Mouse (Mus musculus) heart, postnatal 0 days (tissue): ENCODE measurements around the gene Ccdc126. TPM values are rescaled to one million over a fixed set of nuclear protein-coding genes. Genes with fewer than 3 reads are reported as not detected.

Experiments
- ATAC-seq: fragments of 200-750 bp; cut with Nextera tagmentation; 2 replicates; pipeline ENCODE4 v1.8.0; 2017; ENCODE audit warnings: low read depth, moderate number of reproducible peaks, moderate library complexity; ENCODE audit not compliant: insufficient read depth
- DNase-seq: peaks from one replicate; pipeline ENCODE4 v3.0.0-alpha.2; 2016; ENCODE audit warnings: low spot score
- H3K27ac ChIP-seq: fragments of 300-500 bp; sonication (generic); 2 replicates; pipeline ENCODE4 v1.5.1; 2014; ENCODE audit warnings: low read depth, mild to moderate bottlenecking
- H3K27me3 ChIP-seq: fragments of 300-500 bp; sonication (generic); 2 replicates; pipeline ENCODE4 v1.6.1; 2014; ENCODE audit warnings: low read length, mixed read lengths; ENCODE audit not compliant: control insufficient read depth, insufficient read depth
- H3K36me3 ChIP-seq: fragments of 300-500 bp; sonication (generic); replicated peaks from 2 replicates; pipeline ENCODE4 v1.6.1; 2014; ENCODE audit warnings: low read length, mixed read lengths; ENCODE audit not compliant: control insufficient read depth, insufficient read depth
- H3K4me1 ChIP-seq: fragments of 300-500 bp; sonication (generic); 2 replicates; pipeline ENCODE4 v1.6.1; 2014; ENCODE audit warnings: antibody characterized with exemption; ENCODE audit not compliant: control insufficient read depth, insufficient read depth
- H3K4me2 ChIP-seq: fragments of 300-500 bp; sonication (generic); 2 replicates; pipeline ENCODE4 v1.6.1; 2014; ENCODE audit warnings: low read depth, mild to moderate bottlenecking, low read length, moderate library complexity
- H3K4me3 ChIP-seq: fragments of 300-500 bp; sonication (generic); 2 replicates; pipeline ENCODE4 v1.5.1; 2014; ENCODE audit warnings: low read depth, low read length
- H3K9ac ChIP-seq: fragments of 300-500 bp; sonication (generic); replicated peaks from 2 replicates; pipeline ENCODE4 v1.6.1; 2014; ENCODE audit warnings: low read depth, low read length, mixed read lengths
- H3K9me3 ChIP-seq: fragments of 300-500 bp; sonication (generic); replicated peaks from 2 replicates; pipeline ENCODE4 v1.6.1; 2016; ENCODE audit warnings: low read length; ENCODE audit not compliant: control insufficient read depth
- CTCF ChIP-seq: IDR thresholded peaks from 2 replicates; pipeline ENCODE4 v1.5.1; 2016; ENCODE audit warnings: antibody characterized with exemption, control low read depth, low read depth
- EP300 ChIP-seq: IDR thresholded peaks from 2 replicates; pipeline ENCODE4 v1.6.1; 2016; ENCODE audit warnings: antibody characterized with exemption, low read depth
- WGBS: fragments of 180-500 bp; shearing (Covaris S2); extraction: QIAGEN DNeasy Blood & Tissue Kit; methylation state at CpG from one replicate; pipeline ENCODE4 v1.1.7; 2014; 5-methylcytosine and 5-hydroxymethylcytosine counted together
- polyA plus RNA-seq: library from polyadenylated mRNA; unstranded; fragments of >200 nt; fragmentation: Nextera tagmentation; extraction: Ambion mirVana; gene quantifications from 2 replicates; pipeline ENCODE4 v1.2.1, GENCODE M21; 2015
- total RNA-seq: library from RNA; depleted of rRNA; stranded (reverse); fragments of >200 nt; gene quantifications from 2 replicates; pipeline ENCODE4 v1.2.3, GENCODE M21; 2014; ENCODE audit warnings: low replicate concordance

The Ccdc126 gene
- total and polyA plus RNA-seq, 2 experiments from 2014 or later: 6.9 to 8.3 TPM

DNA sequence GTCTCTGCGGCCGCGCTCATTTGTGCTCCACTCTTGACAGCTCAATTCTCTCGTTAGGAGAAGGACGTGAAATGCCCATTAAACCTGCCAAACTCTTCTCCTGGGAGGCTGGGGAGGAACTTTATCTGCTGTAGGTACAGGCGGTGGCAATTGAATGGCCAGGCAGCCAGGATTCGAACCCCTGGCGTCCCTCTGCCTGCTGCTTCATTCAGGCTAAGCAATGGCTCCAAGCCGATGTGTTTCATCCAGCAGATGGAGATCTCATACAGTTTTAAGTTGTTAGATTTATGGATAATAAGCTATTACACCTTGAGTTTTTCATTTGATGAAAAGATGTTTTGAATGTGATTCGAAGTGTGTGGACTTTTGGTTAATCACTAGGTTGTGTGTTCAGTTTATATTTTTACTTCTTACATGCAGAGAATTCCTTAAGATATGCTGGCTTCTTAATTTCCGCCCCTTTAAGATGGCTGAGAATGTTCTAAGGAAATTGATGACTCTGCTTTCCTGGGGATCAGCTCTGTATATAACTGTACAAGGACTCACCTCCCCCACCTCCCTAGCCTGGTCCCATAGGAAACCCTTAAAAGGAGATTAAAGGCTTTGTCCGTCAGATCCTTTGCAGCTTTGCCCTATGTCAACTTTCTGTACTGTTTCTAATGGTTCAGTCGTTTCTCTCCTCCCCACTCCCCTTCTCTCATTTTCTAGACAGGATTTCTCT lies 681 bp downstream of the Ccdc126 start:
- DNase-seq (peak; percentile 20), ATAC-seq (no peak)
- Histone ChIP-seq H3K4me2 (peak overlapping the region; percentile 63), H3K27me3 (no peaks in the 10 kb centered on the region), H3K4me3 (peak overlapping the region; percentile 70), H3K9me3 (no peaks in the 10 kb centered on the region), H3K36me3 (no peaks in the 10 kb centered on the region), H3K9ac (peak overlapping the region; percentile 66), H3K4me1 (no peaks in the 10 kb centered on the region; the same call in 1 of the 2 replicates), H3K27ac (peak overlapping the region; percentile 84)
- 13% methylated on average over 13 of the region's 13 CpGs for WGBS
- TF ChIP-seq EP300: no peak
- TF ChIP-seq CTCF: no peak

- H3K27me3 ChIP-seq: no peaks in the 10 kb centered on the region
- H3K4me1 ChIP-seq: no peaks in the 10 kb centered on the region; the same call in 1 of the 2 replicates
- H3K36me3 ChIP-seq: no peaks in the 10 kb centered on the region
- no peak overlapping the region for H3K4me2 ChIP-seq
- ATAC-seq (no peak), DNase-seq (no peak)
- no peak overlapping the region for H3K9ac ChIP-seq
- no peak overlapping the region for H3K27ac ChIP-seq
- H3K9me3 ChIP-seq: no peaks in the 10 kb centered on the region
- TF ChIP-seq EP300 (no peak), CTCF (no peak)
- 76% methylated on average over 3 of the region's 3 CpGs for WGBS
- H3K4me3 ChIP-seq: no peak overlapping the region
Observed at GRCm38 (mm10) chr6:49321341-49321740, 2.3 kb downstream of the Ccdc126 start.

DNA sequence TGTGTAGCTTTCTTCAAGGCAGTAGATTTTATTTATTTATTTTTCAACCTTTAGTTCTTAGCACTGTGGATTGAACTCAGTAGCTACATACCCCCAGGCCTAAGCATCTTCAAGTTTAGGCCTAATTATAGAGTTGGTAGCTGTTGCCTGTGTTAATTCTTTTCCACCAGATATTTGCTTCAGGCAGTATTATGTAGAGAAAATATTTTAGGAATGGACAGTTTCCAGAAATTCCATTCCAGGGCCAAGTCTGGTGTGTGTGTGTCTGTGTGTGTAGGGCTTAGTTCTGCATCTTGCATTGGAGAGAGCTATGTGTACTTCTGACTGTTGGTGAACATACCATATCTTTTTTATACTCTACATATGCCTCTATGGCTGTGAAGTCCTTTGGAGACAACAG lies 3.0 kb downstream of the Ccdc126 start:
- no peaks in the 10 kb centered on the region; the same call in 1 of the 2 replicates for H3K4me1 ChIP-seq
- TF ChIP-seq EP300 (no peak), CTCF (no peak)
- no peak for ATAC-seq
- DNase-seq: no peak
- H3K36me3 ChIP-seq: no peaks in the 10 kb centered on the region
- no peaks in the 10 kb centered on the region for H3K27me3 ChIP-seq
- no peak overlapping the region for H3K4me2 ChIP-seq
- no peaks in the 10 kb centered on the region for H3K9me3 ChIP-seq
- H3K4me3 ChIP-seq: no peak overlapping the region
- no peak overlapping the region for H3K9ac ChIP-seq
- H3K27ac ChIP-seq: no peak overlapping the region

- Histone ChIP-seq H3K4me3 (no peak overlapping the region), H3K27ac (no peak overlapping the region), H3K9ac (no peak overlapping the region), H3K4me2 (no peak overlapping the region), H3K27me3 (no peaks in the 10 kb centered on the region), H3K9me3 (no peaks in the 10 kb centered on the region), H3K4me1 (no peaks in the 10 kb centered on the region; the same call in 1 of the 2 replicates), H3K36me3 (no peaks in the 10 kb centered on the region)
- no peak for ATAC-seq
- 47% methylated on average over 2 of the region's 2 CpGs for WGBS
- DNase-seq: no peak
- TF ChIP-seq EP300: no peak
- no peak for TF ChIP-seq CTCF
Observed at GRCm38 (mm10) chr6:49322986-49323385, 3.9 kb downstream of the Ccdc126 start.

DNA sequence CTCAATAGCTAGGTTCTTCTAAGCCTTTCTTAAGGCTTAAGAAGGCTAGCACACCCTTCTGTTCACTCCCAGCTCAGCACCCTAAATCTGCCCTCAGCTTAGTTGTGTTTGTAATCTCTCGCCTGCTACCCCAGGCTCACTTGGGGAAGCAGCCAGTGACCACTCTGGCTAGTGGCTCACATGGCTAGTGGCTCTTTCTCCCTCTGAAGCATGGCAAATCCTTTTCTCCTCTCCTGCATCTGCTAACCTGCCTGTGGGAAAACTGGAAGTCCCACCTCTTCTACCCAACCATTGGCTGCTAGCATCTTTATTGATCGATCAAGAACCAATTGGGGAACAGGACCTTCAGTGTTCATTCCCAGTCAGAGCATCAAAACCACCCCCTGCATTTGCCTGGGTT lies 5.5 kb downstream of the Ccdc126 start:
- no peak overlapping the region for H3K9ac ChIP-seq
- 71% methylated on average over 2 of the region's 2 CpGs for WGBS
- no peak overlapping the region for H3K27ac ChIP-seq
- TF ChIP-seq EP300: no peak
- no peak for TF ChIP-seq CTCF
- H3K4me2 ChIP-seq: no peak overlapping the region
- no peaks in the 10 kb centered on the region for H3K27me3 ChIP-seq
- no peak for ATAC-seq
- H3K9me3 ChIP-seq: no peaks in the 10 kb centered on the region
- DNase-seq: no peak
- no peaks in the 10 kb centered on the region; the same call in 1 of the 2 replicates for H3K4me1 ChIP-seq
- no peaks in the 10 kb centered on the region for H3K36me3 ChIP-seq
- H3K4me3 ChIP-seq: no peak overlapping the region

- no peaks in the 10 kb centered on the region for H3K9me3 ChIP-seq
- no peaks in the 10 kb centered on the region; the same call in 1 of the 2 replicates for H3K4me1 ChIP-seq
- H3K27me3 ChIP-seq: no peaks in the 10 kb centered on the region
- H3K4me3 ChIP-seq: no peak overlapping the region
- no peak overlapping the region for H3K9ac ChIP-seq
- ATAC-seq: no peak
- H3K27ac ChIP-seq: no peak overlapping the region
- WGBS: 88% methylated on average over 1 of the region's 1 CpGs
- H3K4me2 ChIP-seq: no peak overlapping the region
- no peaks in the 10 kb centered on the region for H3K36me3 ChIP-seq
- no peak for DNase-seq
- TF ChIP-seq EP300 (no peak), CTCF (no peak)
Observed at GRCm38 (mm10) chr6:49325294-49325693, 6.2 kb downstream of the Ccdc126 start.
